Mouse (Mus musculus) 3134 (cell line): ENCODE results near the gene Il21.

Experiments used
- DNase-seq: peaks from one replicate; pipeline ENCODE4 v3.0.0-alpha.2; 2011; ENCODE audit warnings: low spot score; ENCODE audit not compliant: insufficient read length; ENCODE audit errors: extremely low read depth

Il21 gene

DNA sequence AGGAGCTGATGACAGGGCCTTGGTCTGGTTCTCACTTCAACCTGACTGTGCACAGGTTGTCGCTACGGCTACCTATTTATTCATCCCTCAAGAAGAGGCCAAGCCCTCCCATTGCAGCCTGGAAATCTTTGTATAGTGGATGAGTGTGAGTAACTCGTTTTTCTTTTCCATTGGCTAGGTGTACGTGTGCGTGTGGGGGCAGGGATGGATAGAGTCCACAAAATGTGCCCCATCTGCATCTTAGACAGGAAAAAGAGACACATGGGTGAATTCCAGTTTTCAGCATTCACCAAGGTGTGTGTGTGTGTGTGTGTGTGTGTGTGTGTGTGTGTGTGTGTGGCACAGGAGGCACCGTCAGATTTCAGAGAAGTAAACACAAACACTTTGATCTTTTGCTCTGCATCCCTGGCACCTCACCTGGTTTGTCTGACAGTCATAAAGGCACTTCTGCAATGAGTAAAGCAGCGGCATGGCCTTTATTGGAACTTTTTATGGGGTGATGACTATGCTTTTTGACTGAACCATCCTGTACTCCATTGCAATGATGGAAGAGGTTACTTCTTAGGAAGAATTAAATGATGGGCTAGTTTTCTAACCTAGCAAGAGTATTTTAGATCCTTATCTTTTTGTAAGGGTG is at the start of gene Il21:
Gene Il21, minus strand, starts transcription at position 51 of the 637 bp plus-strand sequence.
- no peak for DNase-seq

DNA sequence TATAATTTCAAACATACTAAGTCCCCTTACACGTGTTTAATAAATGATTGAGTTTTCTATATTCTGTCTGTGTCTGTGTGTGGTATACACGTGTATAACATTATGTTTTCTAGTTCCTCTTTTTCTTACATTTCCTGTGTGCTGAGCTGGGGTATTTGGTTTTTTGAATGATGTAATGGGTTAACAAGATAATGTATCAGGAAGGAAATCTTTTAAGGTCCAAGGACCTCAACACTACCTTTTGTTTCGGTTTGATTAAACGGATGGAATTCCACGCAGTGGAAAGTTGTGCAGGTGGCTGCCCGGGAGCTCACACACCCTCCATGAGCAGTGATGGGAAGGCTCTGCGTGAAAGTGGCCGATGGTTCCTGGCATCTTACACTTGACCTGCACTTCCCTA is 48.4 kb upstream of the Il21 start:
- DNase-seq = no peak

DNA sequence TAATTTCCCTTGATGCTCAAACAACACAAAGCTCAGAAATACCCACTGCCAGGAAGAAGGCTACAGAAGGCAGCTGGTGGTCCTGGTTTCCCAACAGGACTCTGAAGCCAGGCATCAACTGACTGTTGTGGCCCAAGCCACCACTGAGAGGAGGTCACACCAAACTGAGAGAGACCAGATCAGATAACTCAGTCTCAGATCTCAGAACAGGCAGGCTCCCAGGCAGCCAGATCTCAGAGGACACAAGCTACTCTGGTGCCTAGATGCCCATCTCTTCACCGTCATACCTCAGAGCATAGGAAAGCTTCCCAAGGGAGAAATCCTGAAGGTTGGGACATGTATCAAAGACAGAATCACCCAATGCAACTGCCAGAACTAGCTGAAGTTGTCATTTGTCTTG is 47.8 kb upstream of the Il21 start:
- no peak for DNase-seq

DNA sequence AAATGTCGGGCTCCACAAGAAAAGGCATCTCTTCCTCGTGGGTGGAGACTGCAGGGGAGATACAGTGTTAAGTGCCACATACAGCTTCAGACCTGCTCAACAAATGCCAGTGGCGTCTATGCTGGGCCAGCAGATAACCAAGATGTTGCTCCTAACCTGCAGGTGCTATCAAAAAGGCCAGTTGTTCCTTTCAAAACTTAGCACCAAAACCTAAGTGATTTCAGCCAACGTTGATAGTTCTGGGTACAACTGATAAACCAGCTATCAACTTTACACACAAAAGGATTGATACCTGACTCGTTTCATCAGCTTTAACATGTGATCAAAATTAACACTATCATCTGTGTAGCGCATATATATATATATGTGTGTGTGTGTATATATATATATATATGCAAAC is 42.2 kb upstream of the Il21 start:
- no peak for DNase-seq

DNA sequence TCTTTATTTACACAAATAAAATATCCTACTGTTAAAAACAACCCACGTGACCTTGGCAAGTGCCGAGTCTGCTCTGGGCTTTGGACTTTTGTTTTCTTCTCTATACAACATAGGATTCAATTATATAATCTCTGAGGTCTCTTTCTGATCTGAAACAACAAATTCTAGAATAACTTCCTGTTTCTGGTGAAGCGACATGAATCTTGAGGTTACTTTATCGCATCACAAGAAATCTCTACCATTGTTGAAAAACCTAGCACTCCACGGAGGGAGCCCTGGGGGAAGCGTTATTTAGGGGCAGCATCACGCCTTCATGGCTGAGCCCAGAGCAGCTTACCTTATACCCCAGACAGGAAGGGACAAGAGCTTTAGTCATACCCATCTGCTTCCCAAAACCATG is 40.7 kb upstream of the Il21 start:
- no peak for DNase-seq

DNA sequence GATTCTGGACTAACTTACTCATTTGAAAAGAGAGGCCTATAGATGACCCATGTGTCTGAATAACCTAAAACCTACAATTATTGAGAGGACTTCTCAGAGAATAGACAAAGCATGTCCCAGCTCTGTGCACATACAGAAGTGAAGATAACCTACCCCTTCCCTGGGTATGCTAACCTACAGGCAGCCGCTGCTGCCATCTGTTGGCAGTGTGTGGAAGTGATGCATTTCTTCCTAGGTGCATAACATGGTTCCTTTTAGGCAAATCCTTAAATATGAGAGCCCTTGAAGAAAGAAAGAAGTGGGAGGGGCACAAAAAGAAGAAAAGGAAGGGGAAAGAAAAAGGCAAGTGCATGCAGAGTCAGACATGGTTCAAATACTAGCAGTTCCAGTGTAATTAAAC is 38.8 kb upstream of the Il21 start:
- DNase-seq = no peak

DNA sequence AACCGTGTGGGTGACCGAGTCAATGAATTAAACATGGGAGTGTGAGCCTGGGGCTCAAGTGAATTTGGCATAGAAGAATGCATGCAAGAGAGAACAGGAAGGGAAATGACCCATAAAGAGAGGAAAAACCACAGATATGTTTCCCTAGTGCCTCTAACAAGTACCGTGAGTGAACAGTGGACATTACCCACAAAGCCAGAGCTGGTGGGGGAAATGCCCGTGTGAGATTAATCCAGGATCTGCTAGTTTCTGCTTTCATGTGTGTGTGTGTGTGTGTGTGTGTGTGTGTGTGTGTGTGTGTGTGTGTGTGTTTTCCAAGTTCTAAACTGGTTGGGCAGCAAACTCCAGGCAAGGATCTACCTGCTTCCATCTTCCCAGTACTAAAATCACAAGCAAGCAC is 37.5 kb upstream of the Il21 start:
- DNase-seq = no peak

DNA sequence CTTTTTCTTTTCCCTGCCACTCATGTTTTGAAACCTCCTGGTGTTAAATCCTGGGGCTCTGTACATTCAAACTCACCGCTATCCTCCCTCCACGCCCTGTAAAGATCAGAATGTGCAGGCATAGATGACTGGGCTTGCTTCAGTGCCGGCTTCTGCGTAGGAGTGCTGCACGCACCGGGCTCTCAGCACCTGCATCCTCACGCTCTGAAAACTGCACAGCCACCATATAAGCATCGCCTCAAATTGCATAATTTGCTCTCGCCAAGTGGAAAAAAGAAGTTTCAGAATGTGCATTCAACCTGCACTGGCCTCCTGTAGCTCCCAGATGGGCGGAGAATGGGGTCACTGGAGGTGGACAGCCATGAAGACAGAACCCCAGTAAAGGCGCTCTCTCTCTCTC is 35.9 kb upstream of the Il21 start:
- no peak for DNase-seq

DNA sequence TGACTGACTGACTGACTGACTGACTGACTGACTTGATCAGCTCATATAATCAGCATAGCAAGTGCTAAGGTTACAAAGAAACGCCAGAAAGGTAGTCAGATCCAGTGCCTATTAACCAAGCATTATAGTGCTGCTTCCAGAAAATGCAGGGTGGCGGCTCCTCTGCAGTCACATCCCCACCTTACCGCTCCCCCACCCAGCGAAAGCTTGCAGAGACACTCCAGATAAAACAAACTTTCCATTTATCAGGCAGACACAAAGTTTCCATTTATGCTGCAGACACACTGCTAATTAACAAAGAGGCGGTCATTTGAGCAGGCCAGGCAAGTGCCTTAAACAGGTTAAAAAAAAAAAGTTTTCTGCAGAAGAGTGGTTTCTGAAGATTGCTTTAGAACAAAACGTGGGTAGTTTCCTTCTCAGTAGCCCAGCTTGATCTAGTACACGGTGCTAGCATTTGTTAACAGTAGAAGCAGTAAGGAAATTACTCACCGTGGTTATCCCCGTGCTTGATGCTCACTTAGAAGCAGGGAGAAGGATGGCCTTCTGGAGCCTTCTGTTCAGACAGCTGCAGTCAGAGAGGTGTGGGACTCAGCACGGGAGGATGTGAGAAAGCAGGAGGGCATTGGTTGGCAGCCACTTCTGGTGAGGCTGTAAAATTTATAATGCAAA is 27.0 kb upstream of the Il21 start:
- no peak for DNase-seq

DNA sequence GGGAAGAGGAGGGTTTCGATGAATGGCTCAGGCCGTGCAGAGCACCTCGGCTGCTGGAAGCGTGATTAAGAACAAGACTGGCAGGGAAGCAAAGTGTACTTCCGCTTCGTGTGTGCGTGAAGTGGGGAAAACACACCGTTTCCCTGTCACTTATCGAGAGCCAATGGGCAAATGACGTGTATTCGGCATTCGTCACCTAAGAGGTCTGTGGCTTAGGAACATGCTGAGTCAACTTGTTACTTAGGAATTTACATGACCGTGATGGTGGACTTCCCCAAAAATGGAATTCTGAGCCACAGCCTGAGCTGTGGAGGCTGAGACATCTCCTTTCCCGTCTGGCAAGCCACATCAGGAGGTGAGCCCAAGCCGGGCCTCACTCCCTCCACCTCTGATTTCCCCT is 25.3 kb upstream of the Il21 start:
- peak; percentile 10 for DNase-seq

DNA sequence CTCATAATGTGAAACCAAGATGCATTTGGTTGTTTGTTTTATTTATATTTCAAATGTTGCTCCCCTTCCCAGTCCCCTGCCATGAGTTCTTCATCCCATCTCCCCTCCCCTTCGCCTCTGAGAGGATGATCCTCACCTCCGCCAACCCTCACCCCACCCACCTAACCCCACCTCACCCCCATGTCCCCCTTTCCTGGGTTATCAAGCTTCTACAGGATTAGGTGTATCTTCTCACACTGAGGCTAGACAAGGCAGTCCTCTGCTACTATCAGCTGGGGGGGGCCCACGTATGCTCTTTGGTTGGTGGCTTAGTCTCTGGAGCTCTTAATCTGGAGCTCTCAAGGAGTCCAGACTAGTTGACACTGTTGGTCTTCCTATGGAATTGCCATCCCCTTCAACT is 18.5 kb upstream of the Il21 start:
- DNase-seq = no peak

DNA sequence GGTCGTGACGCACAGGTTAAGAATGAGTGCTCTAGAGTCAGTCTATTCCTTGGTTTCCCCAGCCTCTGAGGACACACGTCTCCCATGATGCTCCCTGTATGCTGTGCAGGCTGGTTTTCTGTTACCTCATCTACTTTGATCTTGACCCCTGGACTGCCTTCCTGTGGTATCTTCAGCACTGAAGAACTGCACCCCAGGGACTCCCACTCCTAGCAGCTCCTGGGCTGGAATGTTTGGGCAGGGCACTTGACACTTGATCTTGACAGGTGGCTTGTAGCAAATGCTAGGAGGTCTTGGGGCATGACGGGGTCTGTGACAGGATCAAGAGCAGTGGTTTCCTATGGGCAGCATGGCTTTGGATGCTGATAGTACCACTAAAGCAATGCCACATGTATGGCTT is 2.6 kb upstream of the Il21 start:
- no peak for DNase-seq

DNA sequence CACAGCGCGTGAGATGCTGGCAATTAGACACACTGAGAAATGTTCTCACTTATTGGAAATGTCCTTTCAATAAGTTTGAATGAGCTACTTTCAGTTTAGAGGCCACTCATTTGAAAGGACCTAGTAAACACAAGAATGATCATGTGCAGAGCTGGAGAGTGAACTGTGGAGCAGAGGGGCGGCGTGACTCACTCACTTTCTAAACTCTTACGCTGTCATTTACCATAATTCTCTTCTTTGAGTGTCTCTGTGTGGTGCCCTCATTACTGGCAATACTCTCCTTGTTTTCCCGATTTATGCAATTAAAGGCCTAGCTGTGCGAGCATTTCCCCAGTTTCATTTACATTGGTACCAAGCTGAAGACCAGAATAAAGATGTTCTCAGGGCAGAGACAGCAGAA is 1.3 kb downstream of the Il21 start:
- no peak for DNase-seq

DNA sequence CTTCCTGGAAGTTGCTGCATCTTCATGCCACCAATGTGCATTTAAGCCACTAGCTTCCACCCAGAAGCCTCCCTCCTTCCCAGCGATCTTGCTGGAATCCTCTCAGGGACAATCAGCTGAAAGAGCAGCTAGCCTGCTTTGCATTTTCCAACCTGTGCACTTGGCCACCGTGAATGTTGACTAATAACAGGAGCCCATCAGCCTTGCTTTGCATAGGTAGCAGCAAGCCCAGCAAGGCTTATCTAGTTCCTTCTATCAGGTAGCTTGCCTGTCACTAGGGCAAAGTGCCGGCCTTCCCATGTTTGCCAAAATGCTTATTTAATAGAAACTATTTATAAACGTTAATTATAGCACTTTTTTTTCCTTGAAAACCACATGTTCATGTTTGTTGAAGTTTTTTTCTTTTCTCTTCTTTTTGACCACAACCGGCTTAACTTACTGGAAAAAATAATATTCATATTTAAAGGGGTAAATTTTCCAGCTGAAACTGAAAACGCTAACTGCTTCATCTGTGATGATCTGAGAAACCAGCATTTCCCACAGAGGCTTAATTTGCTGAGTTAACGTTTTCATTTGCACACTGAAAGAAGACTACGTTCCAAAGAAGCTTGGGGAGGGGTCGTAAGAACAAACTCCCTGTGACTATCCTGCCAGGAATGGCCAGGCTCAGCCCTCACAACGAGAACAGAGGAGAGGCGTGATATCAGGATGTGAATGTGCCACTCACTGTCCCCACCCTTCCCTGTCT is 3.2 kb downstream of the Il21 start:
- DNase-seq = no peak

DNA sequence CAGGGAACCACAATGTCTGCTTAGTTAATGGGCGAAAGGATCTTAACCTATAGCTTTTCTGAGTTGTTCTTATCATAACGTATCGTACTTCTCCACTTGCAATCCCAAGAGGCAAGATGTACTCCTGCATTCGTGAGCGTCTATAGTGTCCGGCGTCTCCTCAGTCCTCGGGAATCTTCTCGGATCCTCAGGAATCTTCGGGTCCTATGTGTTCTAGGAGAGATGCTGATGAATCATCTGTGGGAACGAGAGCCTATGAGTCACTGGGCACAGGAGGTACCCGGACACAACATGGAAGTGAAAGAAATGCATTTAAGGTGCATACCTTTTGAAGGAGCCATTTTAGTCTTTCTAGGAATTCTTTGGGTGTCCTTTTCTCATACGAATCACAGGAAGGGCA is 7.3 kb downstream of the Il21 start:
- no peak for DNase-seq

DNA sequence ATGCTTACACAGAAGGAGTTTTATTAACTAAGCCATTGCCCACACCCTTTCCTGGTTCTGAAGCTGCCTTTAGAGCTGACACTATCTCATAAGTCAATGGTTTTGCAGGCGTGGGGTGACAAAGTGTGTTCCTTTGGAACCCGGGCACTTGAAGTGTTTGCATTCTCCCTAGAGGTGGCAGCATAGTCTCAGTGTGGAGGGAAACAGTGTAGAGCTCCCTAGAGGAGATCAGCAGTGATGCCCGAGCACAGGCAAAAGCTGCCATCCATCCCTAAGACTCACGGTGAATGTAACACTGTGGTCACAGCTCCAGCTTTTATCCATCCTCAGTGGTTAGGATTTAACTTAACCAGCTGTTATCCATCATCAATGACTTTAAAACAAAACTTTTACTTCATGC is 13.4 kb downstream of the Il21 start:
- DNase-seq = no peak

DNA sequence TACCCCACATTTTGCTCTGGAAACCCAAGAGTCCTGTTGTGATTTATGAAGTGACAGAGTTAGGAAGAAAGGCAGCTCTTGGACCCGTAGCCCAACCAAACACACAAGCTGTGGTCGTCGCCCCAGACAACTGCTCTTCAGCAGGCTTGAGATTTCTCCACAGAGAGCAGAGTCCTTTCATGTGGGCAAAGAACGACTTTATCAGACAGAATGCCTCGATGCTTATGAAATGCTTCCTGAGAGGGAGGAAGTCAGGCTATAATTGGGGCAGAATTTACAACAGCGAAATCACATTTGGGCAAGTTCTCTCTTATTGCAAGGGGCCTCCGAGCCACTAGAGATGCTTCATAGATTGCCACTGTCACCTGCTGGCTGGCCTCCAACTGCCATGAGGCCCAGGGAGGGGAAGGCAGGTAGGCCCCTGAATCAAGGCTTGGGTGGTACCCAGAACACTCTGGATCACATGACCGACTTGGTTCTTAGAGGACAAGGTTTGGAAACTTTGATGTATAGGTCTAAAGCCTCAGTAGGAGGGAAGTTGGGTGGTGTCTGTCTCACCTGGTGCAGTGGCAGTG is 27.1 kb downstream of the Il21 start:
- no peak for DNase-seq

DNA sequence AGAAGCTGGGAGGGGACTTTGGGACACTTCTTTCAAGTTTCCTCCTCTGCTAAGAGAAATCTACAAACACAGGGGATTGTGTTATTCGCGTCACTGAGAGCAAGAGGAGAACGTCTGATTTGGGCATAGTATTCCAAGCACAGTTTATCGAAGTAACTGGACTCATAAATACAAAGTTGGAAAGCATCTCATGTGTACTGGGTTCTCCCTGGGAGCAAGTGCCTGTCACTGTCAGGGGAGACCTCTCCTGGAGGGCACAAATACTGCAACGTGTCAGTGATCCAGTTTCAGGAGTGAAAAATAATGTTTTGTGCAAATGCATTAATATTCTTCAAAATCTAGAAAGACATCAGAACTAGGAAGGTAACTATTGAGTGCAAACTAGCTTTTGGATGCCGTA is 27.9 kb downstream of the Il21 start:
- DNase-seq = peak; percentile 10

DNA sequence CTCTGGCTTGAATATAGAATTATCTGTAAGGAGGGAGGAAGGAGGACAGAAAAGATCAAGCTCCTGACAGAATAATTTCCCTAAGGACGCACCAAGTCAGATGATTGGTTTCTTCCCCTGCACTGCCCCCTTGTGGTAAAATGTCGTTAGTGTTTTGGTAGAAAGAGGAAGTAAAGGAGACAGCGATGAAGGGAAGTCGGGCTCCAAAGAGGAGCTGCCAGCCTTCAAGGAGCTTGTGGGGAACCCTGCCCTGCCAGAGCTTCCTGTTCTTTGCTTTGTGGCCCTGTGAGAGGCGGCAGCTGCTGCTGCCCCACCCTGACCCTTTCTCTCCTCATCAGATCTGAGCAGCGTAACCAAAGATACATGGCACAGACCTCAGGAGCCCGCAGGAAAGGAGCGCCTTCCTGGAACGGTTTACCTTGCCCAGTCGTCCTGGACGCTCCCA is 28.4 kb downstream of the Il21 start:
- DNase-seq = peak; percentile 68

DNA sequence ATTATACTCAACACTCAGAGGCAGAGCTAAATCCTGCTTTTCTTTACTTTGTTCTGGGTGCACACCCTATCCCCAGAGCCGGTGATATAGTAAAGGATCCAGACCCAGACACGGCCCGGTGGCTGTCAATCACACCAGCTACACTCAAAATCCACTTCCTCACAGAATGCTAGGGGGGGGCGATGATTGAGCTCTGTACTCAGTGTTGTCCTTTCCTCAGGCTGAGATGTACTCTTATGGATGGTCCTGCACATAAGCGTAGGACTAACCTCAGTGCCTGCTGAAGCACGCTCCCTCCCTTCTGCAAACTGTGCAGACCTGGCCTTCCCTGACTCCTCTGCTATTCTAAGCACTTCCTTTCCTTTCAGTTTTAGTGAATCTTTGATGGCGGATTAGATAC is 29.6 kb downstream of the Il21 start:
- DNase-seq = no peak

DNA sequence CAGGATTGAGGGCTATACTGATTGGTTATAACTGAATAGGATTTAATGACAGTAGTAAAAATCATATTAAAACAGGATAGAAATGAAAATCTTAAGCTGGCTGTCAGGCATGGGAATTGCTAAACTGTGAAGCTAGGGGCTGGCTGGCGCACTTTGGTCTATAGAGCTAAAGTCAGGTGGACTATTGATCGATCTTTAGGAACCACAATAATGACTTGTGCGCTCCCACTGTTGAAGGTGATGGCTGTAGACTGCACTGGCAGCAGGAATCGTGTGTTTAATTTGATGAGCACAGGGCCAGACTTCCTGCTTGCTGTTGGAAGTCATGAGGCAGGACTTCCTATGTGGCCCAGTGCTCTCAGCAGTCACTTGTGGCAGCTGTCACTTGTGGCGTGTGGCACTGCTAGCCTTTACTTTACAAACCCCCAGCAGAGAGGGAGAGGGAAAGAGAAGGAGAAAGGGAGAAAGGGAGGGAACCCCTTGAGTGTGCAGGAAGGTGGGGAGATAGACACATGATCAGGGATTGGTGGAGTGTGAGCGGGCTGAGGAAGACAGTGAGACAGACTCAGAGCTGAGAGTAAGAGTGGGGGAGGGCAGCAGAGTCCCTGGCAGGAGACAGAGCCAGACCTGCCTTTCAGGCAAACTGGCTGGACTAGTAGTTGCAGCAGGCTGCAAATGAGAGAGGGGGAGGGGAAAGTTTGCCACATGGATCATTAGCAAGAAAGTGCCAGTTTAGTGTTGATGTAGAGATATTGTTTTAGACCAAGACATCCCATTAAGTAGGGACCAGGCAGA is 31.1 kb downstream of the Il21 start:
- DNase-seq = no peak
